Mouse (Mus musculus): ENCODE data around the gene Nt5c2. TPM values are rescaled to one million over a fixed set of nuclear protein-coding genes. Genes with fewer than 3 reads are reported as not detected.

Gene Nt5c2
- 10 to 100 TPM; 40.2 to 40.8 TPM for total RNA-seq (2023)

GRCm38 (mm10) chr19:47014447-47015381 is at the start of gene Nt5c2, which contains the start of gene Ina:
Nt5c2 (minus strand) TSS chr19:47015153.
Ina (plus strand) TSS chr19:47014698.

GRCm38 (mm10) chr19:47050271-47051032 is 35.5 kb upstream of the Nt5c2 start, which contains the start of gene Pcgf6:
Pcgf6 (minus strand) TSS chr19:47050906.

Other genes starting within 250 kb of the Nt5c2 start
- gene Ina, start 455 bp downstream of the Nt5c2 start, total RNA-seq (2023), result not detected
- gene Pcgf6, start 35.8 kb upstream of the Nt5c2 start, total RNA-seq (2023), result 10 to 100 TPM; 21.9 to 25.2 TPM
- 10 to 100 TPM; 13.5 to 13.7 TPM for gene Taf5, start 52.6 kb upstream of the Nt5c2 start, total RNA-seq (2023)
- 100 to 1,000 TPM; 145 to 172 TPM for gene Usmg5, start 75.5 kb upstream of the Nt5c2 start, total RNA-seq (2023)
- 10 to 100 TPM; 44.7 TPM for gene Pdcd11, start 75.6 kb upstream of the Nt5c2 start, total RNA-seq (2023)
- 1 to 10 TPM; 7.0 to 8.0 TPM for gene Calhm2, start 123.1 kb upstream of the Nt5c2 start, total RNA-seq (2023)
- not detected for gene Calhm1, start 129.1 kb upstream of the Nt5c2 start, total RNA-seq (2023)
- not detected for gene Calhm3, start 142.6 kb upstream of the Nt5c2 start, total RNA-seq (2023)
- not detected for gene Neurl1a, start 163.7 kb upstream of the Nt5c2 start, total RNA-seq (2023)